Mouse (Mus musculus): ENCODE results near the gene Ypel5.

Ypel5 gene

DNA sequence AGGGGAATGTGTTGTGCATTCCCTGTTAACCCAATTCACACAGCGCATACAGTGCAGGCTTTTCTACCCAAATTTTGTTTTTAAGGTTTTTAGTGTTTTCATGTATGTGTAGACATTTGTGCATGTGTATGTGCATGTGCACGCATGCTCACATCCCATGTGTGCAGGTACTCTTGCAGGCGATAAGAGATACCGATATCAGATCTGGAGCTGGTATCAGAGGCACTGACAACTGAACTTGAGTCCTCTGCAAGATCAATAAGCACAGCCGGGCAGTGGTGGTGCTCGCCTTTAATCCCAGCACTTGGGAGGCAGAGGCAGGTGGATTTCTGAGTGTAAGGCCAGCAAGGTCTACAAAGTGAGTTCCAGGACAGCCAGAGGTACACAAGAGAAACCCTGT lies 8.1 kb downstream of the Ypel5 start:
- in situ Hi-C loops (cut with MseI, MboI), result no loop called here

DNA sequence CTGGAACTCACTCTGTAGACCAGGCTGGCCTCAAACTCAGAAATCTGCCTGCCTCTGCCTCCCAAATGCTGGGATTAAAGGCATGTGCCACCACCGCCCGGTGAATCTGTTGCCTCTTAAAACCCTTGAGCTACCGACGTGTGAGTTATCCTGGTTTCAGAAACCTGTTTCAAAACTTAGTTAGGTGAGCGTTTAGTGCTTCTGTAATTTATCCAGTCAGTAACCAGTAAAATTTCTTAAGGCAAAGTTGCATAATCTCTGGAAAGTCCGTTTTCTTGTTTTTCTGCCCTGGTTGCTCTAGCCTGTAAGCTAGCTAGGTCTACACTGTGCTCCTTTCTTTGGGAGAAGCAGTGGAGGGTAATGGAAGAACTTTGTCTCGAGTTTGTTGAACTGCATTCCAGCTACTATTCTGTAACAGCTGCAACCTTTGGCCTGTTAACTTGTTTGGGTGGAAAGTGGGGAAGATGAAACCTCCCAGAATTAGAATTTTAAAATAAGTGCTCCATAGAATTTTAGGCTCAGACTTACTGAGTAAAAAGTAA lies 8.8 kb downstream of the Ypel5 start:
- in situ Hi-C loops (cut with MseI, MboI), result no loop called here

DNA sequence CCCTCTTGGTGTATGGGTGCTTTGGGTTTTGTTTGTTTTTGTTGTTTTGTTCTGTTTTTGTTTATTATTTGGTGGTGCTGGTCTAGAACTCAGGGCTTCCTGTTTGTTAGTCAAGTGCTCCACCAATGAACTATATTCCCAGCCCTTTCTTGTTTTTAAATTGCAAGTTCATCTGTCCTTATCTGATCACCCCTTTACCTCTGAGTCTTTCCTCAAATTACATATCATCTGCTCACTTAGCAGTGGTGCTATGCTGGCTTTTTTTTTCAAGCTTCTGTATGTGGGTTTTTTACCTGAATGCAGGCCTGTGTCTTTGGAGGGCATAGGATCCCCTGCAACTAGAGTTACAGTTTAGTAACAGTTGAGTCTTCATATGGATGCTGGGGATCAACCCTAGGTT lies 9.3 kb downstream of the Ypel5 start:
- in situ Hi-C loops (cut with MseI, MboI), result no loop called here

DNA sequence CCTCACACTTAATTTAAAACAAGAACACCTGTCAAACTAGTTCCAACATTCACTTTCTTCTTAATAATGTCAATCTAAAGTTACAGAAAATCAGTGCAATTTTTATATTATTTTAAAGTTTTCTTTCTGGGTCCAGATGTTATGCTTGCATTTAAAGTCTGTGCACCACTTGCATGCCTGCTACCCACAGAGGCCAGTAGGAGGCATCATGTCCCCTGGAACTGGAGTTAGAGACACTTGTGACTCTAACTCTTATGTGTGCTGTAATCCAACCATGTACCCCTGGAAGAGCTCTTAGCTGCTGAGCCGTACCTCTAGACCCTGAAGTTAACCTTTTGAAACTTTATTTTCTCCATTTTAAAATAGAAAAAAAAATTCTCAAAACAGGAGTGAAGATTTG lies 19.0 kb downstream of the Ypel5 start:
- in situ Hi-C loops (cut with MseI, MboI), result loop anchor here in 1 of 2 experiments (25.0 kb wide), 2 partner anchors 332 to 432 kb away; no protein-coding TSS in a partner anchor

DNA sequence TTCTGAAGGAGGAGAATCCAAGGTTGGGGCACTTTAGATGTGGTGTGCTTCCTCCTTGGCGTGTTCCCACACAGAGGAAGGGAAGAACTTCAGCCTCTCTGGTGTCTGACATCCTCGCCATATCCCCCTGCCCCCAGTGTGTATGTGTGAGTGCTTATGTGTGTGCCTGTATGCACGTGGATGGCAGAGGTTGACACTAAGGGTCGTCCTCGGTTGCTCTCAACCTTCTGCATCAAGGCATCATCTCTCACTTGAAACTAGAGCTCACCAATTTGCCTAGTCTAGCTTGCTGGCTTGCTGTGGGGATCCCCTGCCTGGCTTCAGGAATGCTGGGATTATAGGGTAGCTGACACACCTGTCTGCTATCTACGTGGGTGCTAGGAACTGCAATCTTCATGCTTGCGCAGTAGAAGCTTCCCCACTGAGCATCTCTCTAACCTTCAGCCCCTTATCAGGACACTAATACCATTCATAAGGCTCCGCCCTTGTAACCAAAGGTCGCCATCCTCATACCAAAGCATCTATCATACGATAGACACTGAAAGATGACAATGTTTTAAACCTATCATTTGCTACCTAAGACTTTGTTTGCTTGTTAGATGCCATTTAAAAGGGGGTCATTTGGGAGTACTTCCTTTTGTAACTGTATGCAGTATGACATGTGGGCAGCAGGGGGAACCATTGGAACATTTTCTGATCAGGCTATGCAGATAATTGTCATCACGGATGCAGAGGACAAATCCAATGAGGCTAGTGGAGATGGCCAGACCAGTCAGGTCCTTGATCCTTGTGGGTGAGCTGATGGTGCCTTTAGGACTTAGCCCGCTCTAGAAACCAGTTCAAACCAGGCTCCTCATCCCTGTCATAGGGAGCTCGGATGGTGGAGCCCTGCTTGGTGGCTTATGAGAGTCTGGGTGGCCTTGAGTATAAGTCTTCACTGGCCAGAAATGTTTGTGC lies 21.7 kb downstream of the Ypel5 start:
- in situ Hi-C loops (cut with MseI, MboI), result loop anchor here in 1 of 2 experiments (25.0 kb wide), 2 partner anchors 329 to 429 kb away; no protein-coding TSS in a partner anchor

DNA sequence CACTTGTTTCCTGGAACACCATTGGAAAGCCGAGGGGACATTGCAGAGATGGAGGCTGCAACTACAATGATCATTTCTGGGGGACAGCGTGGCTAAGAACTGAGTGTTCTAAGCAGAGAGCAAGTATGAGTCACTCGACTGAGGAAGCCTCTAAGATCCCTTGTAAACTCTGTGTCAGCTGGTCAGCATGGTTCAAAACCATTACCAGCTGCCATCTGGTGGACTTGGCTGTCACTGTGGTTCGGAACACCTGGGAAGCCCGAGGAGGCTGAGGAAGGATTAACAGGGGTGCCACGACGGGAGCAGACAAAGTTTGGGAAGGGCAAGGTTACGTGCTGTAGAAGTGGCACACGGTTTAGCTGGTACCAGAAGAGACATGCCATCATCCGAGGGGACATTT lies 27.0 kb downstream of the Ypel5 start:
- in situ Hi-C loops (cut with MseI, MboI), result loop anchor here in 1 of 2 experiments (25.0 kb wide), 2 partner anchors 324 to 424 kb away; no protein-coding TSS in a partner anchor

DNA sequence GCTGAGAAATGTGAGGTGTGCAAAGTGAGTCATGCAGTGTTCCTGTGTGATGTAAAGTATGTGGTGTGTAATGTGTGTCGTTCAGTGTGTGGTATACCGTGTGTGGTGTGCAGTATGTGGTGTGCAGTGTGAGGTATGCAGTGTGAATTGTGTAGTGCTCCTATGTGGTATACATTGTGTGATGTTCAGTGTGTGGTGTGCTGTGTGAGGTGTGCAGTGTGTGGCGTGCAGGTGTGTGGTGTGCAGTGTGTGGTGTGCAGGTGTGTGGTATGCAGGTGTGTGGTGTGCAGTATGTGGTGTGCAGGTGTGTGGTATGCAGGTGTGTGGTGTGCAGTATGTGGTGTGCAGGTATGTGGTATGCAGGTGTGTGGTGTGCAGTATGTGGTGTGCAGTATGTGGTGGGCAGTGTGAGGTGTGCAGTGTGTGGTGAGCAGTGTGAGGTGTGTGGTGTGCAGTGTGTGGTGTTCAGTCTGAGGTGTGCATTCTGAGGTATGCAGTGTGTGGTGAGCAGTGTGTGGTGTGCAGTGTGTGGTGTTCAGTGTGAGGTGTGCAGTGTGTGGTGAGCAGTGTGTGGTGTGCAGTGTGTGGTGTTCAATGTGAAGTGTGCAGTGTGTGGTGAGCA lies 30.5 kb downstream of the Ypel5 start:
- in situ Hi-C loops (cut with MseI, MboI), result loop anchor here in 1 of 2 experiments (25.0 kb wide), 2 partner anchors 321 to 421 kb away; no protein-coding TSS in a partner anchor

DNA sequence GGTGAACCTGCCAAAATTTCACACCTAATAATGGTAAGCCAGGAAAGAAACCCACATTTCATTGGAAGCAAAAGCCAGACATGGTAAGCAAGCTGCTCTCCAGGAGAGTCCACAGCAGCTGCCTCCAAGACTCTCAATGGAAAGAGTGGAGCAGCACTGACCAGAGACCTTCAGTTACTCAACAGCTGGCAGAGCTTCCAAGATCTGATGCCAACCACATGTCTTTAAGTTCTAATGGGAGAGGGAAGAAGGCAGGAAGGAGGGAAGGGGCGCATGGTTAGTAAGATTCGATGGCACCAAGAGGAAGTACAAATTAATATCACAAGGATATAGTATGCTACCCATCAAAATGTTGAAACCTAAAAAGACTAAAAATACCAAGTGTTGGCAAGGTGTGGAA lies 31.9 kb downstream of the Ypel5 start:
- in situ Hi-C loops (cut with MseI, MboI), result loop anchor here in 1 of 2 experiments (25.0 kb wide), 2 partner anchors 319 to 419 kb away; no protein-coding TSS in a partner anchor

DNA sequence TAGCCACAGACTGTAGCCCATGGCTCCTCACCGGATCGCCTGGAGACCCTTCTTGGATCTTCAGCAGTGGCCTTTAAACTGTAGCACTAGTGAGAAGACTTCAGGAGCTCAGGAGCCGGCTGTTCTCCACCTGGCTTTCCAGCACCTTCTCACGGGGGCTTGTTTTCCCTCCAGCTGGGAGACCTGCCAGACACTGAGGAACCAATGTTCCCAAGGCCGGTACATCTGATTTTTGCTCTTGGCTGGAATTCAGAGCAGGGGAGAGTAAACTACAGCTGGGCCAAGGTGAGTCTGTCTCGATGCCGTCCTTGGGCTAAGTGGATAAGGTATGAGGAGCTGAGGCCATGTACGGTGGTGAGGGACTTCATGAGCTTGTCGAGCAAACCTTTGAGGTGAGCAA lies 42.7 kb downstream of the Ypel5 start:
- in situ Hi-C loops (cut with MseI, MboI), result no loop called here

DNA sequence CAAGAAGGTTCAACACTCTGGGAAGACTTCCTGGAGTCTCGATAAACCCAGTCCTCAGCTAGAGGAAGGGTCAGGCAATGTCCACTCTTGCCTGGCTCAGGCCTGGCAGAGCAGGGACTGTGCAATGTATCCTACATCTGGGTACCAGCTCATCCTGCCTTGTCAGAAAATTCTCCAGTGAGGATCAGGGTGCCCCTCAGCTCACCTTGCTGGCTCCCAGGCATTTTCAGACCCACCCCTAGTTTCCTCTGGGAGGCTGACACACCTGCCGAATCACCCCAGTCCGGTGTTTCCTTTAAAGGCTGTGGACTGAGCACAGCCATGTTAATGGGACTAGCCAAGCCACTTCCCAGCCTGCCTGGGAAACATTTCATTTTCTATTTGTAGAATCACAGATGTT lies 43.9 kb downstream of the Ypel5 start:
- in situ Hi-C loops (cut with MseI, MboI), result no loop called here

DNA sequence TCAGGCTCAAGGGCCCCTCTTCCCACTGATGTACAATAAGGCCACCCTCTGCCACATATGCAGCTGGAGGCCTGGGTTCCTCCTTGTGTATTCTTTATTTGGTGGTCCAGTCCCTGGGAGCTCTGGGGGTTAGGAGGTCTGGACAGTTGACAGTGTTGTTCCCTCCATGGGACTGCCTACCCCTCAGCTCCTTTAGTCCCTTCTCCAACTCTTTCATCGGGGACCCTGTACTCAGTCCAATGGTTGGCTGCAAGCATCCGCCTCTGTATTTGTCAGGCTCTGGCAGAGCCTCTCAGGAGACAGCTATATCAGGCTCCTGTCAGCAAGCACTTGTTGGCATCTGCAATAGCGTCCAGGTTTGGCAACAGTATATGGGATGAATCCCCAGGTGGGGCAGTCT lies 44.8 kb downstream of the Ypel5 start:
- in situ Hi-C loops (cut with MseI, MboI), result no loop called here

DNA sequence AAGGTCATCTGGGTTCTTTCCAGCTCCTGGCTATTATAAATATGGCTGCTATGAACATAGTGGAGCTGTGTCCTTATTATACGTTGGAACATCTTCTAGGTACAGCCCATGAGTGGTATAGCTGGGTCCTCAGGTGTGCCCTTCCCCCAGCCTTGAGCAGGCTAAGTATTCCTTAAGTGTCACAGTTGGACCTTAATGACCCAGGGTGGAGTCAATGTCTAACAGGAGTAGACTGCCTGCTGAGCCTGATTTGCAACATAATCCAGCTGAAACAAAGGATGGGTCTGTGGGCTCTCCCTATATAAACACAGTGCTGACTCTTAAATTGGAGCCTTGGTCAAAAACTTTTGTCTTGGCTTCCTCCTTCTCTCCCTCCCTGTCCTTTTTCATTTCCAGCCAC lies 45.6 kb downstream of the Ypel5 start:
- in situ Hi-C loops (cut with MseI, MboI), result no loop called here

DNA sequence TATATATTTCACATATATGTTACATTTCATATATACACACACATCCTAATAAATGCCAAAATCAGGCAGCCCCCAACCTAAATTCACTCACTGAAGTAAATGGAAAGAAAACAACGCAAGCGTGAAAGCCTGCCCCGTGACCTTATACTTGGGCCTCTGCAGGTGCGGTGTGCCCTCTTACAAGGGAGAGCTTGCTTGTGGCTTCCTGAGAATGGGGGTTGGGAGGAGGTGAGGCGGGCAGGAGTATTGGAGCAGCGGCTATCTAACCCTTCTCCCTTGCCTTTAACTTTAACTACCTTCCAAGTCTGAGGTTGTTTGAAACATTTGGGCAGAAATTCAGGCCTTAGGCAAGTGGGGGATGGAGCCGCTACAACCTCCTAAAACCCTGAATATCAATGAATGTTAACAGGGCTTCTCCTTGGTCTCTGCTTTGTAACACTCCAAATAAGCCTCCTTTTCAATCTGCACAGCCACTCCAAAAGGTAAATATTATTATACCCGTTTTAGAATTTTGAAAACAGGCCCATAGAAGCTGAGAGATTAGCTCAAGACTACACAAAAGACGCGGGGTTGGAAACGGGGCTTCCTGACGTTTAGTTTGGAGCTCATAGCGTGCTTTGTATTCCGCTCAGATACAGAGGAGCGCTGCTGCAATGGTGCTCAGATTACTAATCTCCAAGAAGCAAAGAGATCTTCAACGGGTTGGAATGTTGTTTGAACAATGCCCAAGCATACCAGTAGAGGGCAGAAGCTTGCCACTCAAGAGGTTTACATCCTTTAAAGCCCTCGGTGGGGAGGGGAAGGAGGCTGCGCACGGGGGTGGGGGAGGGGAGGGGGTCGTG lies 53.5 kb downstream of the Ypel5 start:
- in situ Hi-C loops (cut with MseI, MboI), result no loop called here

DNA sequence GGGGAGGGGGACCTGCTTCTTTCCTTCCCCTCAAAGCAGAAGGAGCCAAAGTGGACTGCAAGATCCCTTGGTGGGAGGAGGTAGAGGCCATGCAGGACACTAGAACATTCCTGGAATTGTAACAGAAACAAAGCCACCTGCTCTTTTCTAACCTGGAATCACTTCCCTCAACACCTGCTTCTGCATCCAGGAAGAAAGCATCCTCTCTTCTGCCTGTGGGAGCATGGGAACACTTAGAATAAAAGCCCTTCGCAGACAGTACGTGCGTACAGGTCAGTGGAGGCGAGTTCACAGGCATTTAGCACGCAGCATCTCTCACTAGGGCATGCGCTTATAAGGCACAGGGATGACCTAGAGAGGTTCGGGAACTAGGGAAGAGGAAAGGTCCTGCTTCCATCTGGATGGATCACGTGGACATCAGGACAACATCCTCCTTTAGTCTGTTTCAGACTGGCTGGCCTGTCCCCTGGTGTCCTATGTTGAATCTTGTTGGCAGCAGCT lies 54.2 kb downstream of the Ypel5 start:
- in situ Hi-C loops (cut with MseI, MboI), result no loop called here

DNA sequence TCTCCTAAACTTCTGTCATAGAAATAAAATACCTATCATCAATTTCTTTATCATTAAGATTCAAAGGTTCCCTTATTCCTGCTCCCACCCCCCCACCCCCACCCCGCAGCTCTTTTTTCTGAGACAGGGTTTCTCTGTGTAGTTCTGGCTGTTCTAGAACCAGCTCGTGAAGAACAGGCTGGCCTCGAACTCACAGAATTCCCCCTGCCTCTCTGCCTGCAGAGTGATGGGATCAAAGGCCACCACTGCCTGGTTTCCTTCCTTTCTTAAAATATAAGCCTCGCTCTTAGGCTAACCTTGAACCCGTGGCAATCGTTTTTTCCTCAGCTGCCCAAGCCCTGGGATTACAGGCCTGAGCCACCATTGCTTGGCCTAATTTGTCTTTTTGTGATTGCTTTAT lies 55.3 kb downstream of the Ypel5 start:
- in situ Hi-C loops (cut with MseI, MboI), result no loop called here

DNA sequence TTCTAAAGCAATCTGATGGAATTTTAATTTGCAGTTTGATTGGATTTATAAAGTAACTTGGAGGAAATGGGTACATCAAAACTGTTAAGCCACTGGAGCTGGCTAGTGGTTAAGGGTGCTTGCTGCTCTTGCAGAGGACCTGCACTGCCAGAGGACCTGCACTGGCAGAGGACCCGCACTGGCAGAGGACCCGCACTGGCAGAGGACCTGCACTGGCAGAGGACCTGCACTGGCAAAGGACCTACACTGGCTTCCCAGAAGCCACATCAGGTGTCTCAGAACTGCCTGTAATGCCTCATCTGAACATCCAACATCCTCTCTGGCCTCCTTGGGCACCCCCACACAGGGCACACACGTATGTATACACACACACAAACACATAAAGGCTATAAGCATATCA lies 59.3 kb downstream of the Ypel5 start:
- in situ Hi-C loops (cut with MseI, MboI), result no loop called here

DNA sequence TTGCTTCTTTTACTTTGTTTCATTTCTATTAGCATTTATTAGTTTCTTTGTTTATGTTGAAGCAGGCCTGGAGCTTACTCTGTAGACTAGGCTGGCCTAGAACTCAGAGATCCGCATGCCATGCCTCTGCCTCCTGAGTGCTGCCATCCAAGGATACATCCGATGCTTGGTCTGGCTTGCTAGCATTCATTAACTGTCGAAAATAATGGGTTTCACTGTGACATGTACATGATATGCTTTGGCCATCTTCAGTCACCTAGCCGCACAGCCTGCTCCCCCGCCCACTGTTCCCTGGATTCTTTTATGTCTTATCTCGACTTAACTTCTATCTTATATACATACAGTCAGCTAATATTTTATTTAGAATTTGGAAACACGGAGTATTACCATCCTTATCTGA lies 60.8 kb downstream of the Ypel5 start:
- in situ Hi-C loops (cut with MseI, MboI), result no loop called here

DNA sequence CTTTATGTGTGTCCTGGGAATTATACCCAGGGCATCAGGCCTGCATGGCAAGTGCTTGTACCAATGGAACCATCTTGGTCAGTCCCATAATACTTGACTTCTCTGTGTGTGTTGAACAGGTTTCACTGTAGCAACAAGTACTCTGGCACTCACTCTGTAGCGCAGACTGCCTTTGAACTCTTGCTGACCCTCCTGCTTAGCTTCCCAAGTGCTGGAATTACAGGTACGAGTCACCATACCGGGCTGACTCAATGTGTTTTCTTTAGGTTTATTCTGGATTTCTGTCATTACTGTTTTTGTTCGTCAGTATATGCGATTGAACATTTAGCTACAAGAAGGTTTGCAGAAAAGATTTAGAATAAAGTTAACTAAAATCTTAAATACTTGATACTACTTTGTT lies 61.7 kb downstream of the Ypel5 start:
- in situ Hi-C loops (cut with MseI, MboI), result no loop called here

DNA sequence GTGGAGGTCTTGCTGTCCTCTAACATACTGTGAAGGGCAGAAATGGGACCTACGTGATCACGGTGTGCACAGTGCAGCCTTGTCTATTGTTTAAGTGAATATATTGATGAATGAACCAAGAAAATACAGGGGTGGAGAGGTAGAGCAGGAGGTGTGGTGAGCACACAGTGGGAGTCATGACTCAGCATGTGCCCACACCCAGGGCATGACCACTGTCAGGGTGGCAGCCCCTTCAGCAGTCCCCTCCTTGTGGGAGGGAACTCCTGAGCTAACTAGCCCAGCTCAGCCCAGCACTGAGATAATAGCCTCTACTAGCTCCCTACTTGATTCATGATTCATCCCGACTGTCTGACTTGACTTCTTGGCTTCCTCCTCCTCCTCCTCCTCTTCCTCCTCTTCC lies 62.5 kb downstream of the Ypel5 start:
- in situ Hi-C loops (cut with MseI, MboI), result no loop called here
